Comparison of ENCODE assay signal across 23 mouse cellular contexts in genomic region chr3:98419786-98420070, GRCm38 (mm10). TPM values are rescaled to one million over a fixed set of nuclear protein-coding genes. Genes with fewer than 3 reads are reported as not detected.
DNase-seq lines count a peak whose midpoint lies in the region; ATAC-seq and TF ChIP-seq lines count a peak whose summit lies in the region.
"Had no signal": no experiment of that assay in that cellular context is flagged by ENCODE, and none has a peak within 500 bp of the region (broad histone marks: within the 10 kb centered on the region; RNA-seq: fewer than 3 reads in every experiment).

No protein-coding gene starts in this region.

- TF ChIP-seq CTCF in gastrocnemius, adult 2 months (IDR thresholded peaks at IDR 0.05) = no peak

- peak overlapping the region; percentile 84 for H3K27ac ChIP-seq in kidney, embryonic 15.5 days
- H3K27ac ChIP-seq in gastrocnemius, adult 2 months = no peak overlapping the region
- H3K27ac ChIP-seq: forebrain, embryonic 12.5 days; heart, embryonic 10.5 days; hindbrain, embryonic 14.5 days; liver, embryonic 12.5 days; neural tube, embryonic 12.5 days had no signal

- peak; percentile 85 for ATAC-seq in kidney, embryonic 15.5 days (replicated peaks; ENCODE audit: low FRiP score)
- ATAC-seq: activated CD4-positive, CD25-positive, alpha-beta regulatory T cell, adult 4 months; liver, embryonic 12.5 days had no signal

- H3K36me3 ChIP-seq in kidney, embryonic 15.5 days = 0 out of 2 replicates have a peak, but pooled peaks cover 3% of the 10 kb centered on the region
- H3K36me3 ChIP-seq: forebrain, embryonic 12.5 days; heart, embryonic 10.5 days; liver, embryonic 12.5 days; neural tube, embryonic 12.5 days had no signal

- intact Hi-C loops in gastrocnemius, adult 2 months (cut with DNase I) = loop anchor here (5.0 kb wide), 1 partner anchor 37 kb away; the partner anchor contains the start of gene Zfp697

- peak; percentile 0 to 1 for DNase-seq in cerebellum, postnatal 14 days
- DNase-seq in cerebellum, postnatal 10 days = no peak
- DNase-seq in testis, postnatal 14 days (ENCODE audit: low spot score) = peak; percentile 72
- no peak for DNase-seq in testis, postnatal 10 days (ENCODE audit: low spot score)
- DNase-seq in yolk sac, embryonic 10.5 days (ENCODE audit: low spot score) = peak; percentile 76
- no peak for DNase-seq in cerebellum, adult 8-10 months
- no peak for DNase-seq in gastrocnemius, adult 2 months
- DNase-seq: adrenal gland, postnatal 25 days; cerebellum, adult 2 months; gastrocnemius, postnatal 25 days; heart, postnatal 10 days had no signal

- H3K9me3 ChIP-seq in kidney, embryonic 15.5 days (replicated peaks) = no peaks in the 10 kb centered on the region
- H3K9me3 ChIP-seq: forebrain, embryonic 12.5 days; heart, embryonic 10.5 days; liver, embryonic 12.5 days; neural tube, embryonic 12.5 days had no signal

- no peak overlapping the region for H3K4me3 ChIP-seq in kidney, embryonic 15.5 days (replicated peaks)
- H3K4me3 ChIP-seq in gastrocnemius, adult 2 months = no peak overlapping the region
- H3K4me3 ChIP-seq: forebrain, embryonic 12.5 days; heart, embryonic 10.5 days; liver, embryonic 12.5 days; neural tube, embryonic 12.5 days had no signal

- H3K4me2 ChIP-seq in kidney, embryonic 15.5 days = 0 out of 2 replicates have a peak overlapping the region, but pooled peaks have one; percentile 5
- H3K4me2 ChIP-seq: forebrain, embryonic 12.5 days; hindbrain, embryonic 14.5 days; liver, embryonic 12.5 days; neural tube, embryonic 12.5 days had no signal

- peaks cover 61% of the 10 kb centered on the region for H3K4me1 ChIP-seq in kidney, embryonic 15.5 days

- no peaks in the 10 kb centered on the region for H3K27me3 ChIP-seq in kidney, embryonic 15.5 days
- H3K27me3 ChIP-seq: forebrain, embryonic 12.5 days; liver, embryonic 12.5 days; neural tube, embryonic 12.5 days had no signal

- WGBS in kidney, embryonic 15.5 days = 11% methylated on average over 4 of the region's 4 CpGs

- no peak overlapping the region for H3K9ac ChIP-seq in kidney, embryonic 15.5 days
- H3K9ac ChIP-seq: forebrain, embryonic 12.5 days; hindbrain, embryonic 14.5 days; liver, embryonic 12.5 days; neural tube, embryonic 12.5 days had no signal

RNA-seq across cellular contexts. Expression of gene Gm4450, which starts 37.2 kb away (rescaled TPM):
- 25.8 and 26.4 TPM in 2 replicates for polyA plus RNA-seq in kidney, embryonic 15.5 days (2015; fragmentation: Nextera tagmentation; extraction: Ambion mirVana)
- total RNA-seq in gastrocnemius, adult 2 months (2021) = not detected
- total RNA-seq: adrenal gland, postnatal 25 days; gastrocnemius, postnatal 25 days; heart, postnatal 10 days; layer of hippocampus, adult 18-20 months; megakaryocyte-erythroid progenitor cell, adult 5-6 weeks had no signal
- polyA plus RNA-seq: activated CD4-positive, CD25-positive, alpha-beta regulatory T cell, adult 4 months; cerebellum, adult 2 months; forebrain, embryonic 12.5 days; frontal cortex, adult 2 months; limb, embryonic 11.5 days; liver, embryonic 12.5 days; lung, embryonic 16.5 days; neural tube, embryonic 12.5 days had no signal

RNA-seq across cellular contexts. Expression of gene Zfp697, which starts 37.5 kb away (rescaled TPM):
- 14.4 and 16.6 TPM in 2 replicates for polyA plus RNA-seq in kidney, embryonic 15.5 days (2015; fragmentation: Nextera tagmentation; extraction: Ambion mirVana)
- 1 to 10 TPM; 1.1 to 1.6 TPM for total RNA-seq in gastrocnemius, adult 2 months (2021)
- total RNA-seq: megakaryocyte-erythroid progenitor cell, adult 5-6 weeks had no signal

Comparison
In these comparisons a context has a peak if more than half of its experiments do, and no peak if none do; other contexts are left out.
1. DNase-seq: peak in cerebellum, postnatal 14 days (2 of 2), testis, postnatal 14 days (single experiment) and yolk sac, embryonic 10.5 days (single experiment); none in cerebellum, postnatal 10 days (0 of 2), testis, postnatal 10 days (single experiment), cerebellum, adult 8-10 months (single experiment) and gastrocnemius, adult 2 months (single experiment).